Mouse (Mus musculus) activated CD4-positive, CD25-positive, alpha-beta regulatory T cell, adult 4 months (primary cell): Measurements from ENCODE around the gene Tnfrsf19. TPM values are rescaled to one million over a fixed set of nuclear protein-coding genes. Genes with fewer than 3 reads are reported as not detected.

Experiments
- ATAC-seq: one replicate; pipeline ENCODE4 v1.8.0; 2017
- polyA plus RNA-seq, 2 experiments: library from polyadenylated mRNA; unstranded; fragments of 100-300 nt; shearing (Covaris generic); gene quantifications; one replicate each; pipeline ENCODE4 v1.2.1; 2017

The Tnfrsf19 gene
- polyA plus RNA-seq, 2 experiments from 2014 or later, result not detected

GRCm38 (mm10) chr14:61019880-61020279 lies 26.4 kb downstream of the Tnfrsf19 start:
- ATAC-seq, result no peak

- ATAC-seq, result no peak
Observed at GRCm38 (mm10) chr14:61014544-61014943, 31.7 kb downstream of the Tnfrsf19 start.

GRCm38 (mm10) chr14:61012397-61012931 lies 33.8 kb downstream of the Tnfrsf19 start:
- peak; percentile 52 for ATAC-seq

- ATAC-seq, result no peak
Observed at GRCm38 (mm10) chr14:61011621-61012174, 34.6 kb downstream of the Tnfrsf19 start.

GRCm38 (mm10) chr14:61005127-61005837 lies 41.0 kb downstream of the Tnfrsf19 start:
- ATAC-seq, result no peak

- ATAC-seq, result no peak
Observed at GRCm38 (mm10) chr14:61003676-61004075, 42.6 kb downstream of the Tnfrsf19 start.

GRCm38 (mm10) chr14:61000072-61000471 lies 46.2 kb downstream of the Tnfrsf19 start:
- no peak for ATAC-seq

GRCm38 (mm10) chr14:60996556-60996955 lies 49.7 kb downstream of the Tnfrsf19 start:
- no peak for ATAC-seq

GRCm38 (mm10) chr14:60993506-60993905 lies 52.8 kb downstream of the Tnfrsf19 start:
- no peak for ATAC-seq

- no peak for ATAC-seq
Observed at GRCm38 (mm10) chr14:60993092-60993491, 53.2 kb downstream of the Tnfrsf19 start.

- no peak for ATAC-seq
Observed at GRCm38 (mm10) chr14:60992144-60992543, 54.1 kb downstream of the Tnfrsf19 start.

- ATAC-seq, result no peak
Observed at GRCm38 (mm10) chr14:60988228-60988627, 58.1 kb downstream of the Tnfrsf19 start.

GRCm38 (mm10) chr14:60986926-60987325 lies 59.4 kb downstream of the Tnfrsf19 start:
- ATAC-seq, result no peak

- ATAC-seq, result no peak
Observed at GRCm38 (mm10) chr14:60985077-60985476, 61.2 kb downstream of the Tnfrsf19 start.

- ATAC-seq, result no peak
Observed at GRCm38 (mm10) chr14:60984266-60984665, 62.0 kb downstream of the Tnfrsf19 start.

- no peak for ATAC-seq
Observed at GRCm38 (mm10) chr14:60982126-60982525, 64.2 kb downstream of the Tnfrsf19 start.

GRCm38 (mm10) chr14:60980244-60980887 lies 65.9 kb downstream of the Tnfrsf19 start:
- ATAC-seq, result no peak

- ATAC-seq, result no peak
Observed at GRCm38 (mm10) chr14:60978129-60978528, 68.2 kb downstream of the Tnfrsf19 start.

GRCm38 (mm10) chr14:60976231-60976630 lies 70.1 kb downstream of the Tnfrsf19 start:
- ATAC-seq, result no peak

GRCm38 (mm10) chr14:60975736-60976135 lies 70.6 kb downstream of the Tnfrsf19 start:
- no peak for ATAC-seq

GRCm38 (mm10) chr14:60970961-60971360 lies 75.3 kb downstream of the Tnfrsf19 start:
- ATAC-seq, result no peak

- no peak for ATAC-seq
Observed at GRCm38 (mm10) chr14:60966061-60966460, 80.2 kb downstream of the Tnfrsf19 start.

- ATAC-seq, result no peak
Observed at GRCm38 (mm10) chr14:60964016-60964810, 82.1 kb downstream of the Tnfrsf19 start.
